Mouse (Mus musculus) kidney, embryonic 14.5 days (tissue): Measurements from ENCODE around the gene Actl7b. TPM values are rescaled to one million over a fixed set of nuclear protein-coding genes. Genes with fewer than 3 reads are reported as not detected.

Source experiments
- ATAC-seq: fragments of 200-750 bp; cut with Nextera tagmentation; 2 replicates; pipeline ENCODE4 v1.8.0; 2017; ENCODE audit warnings: moderate number of reproducible peaks, mild to moderate bottlenecking, moderate TSS enrichment, moderate library complexity; ENCODE audit not compliant: low FRiP score, low TSS enrichment
- H3K27ac ChIP-seq: fragments of 300-500 bp; sonication (generic); 2 replicates; pipeline ENCODE4 v1.5.1; 2014; ENCODE audit warnings: low read depth, mild to moderate bottlenecking, low read length, moderate library complexity, mixed read lengths
- H3K27me3 ChIP-seq: fragments of 300-500 bp; sonication (generic); 2 replicates; pipeline ENCODE4 v1.6.1; 2014; ENCODE audit warnings: mild to moderate bottlenecking, low read length; ENCODE audit not compliant: control insufficient read depth, insufficient read depth
- H3K36me3 ChIP-seq: fragments of 300-500 bp; sonication (generic); 2 replicates; pipeline ENCODE4 v1.6.1; 2014; ENCODE audit warnings: low read length, mixed read lengths; ENCODE audit not compliant: control insufficient read depth, insufficient read depth
- H3K4me1 ChIP-seq: fragments of 300-500 bp; sonication (generic); 2 replicates; pipeline ENCODE4 v1.6.1; 2014; ENCODE audit warnings: low read length, mixed read lengths; ENCODE audit not compliant: control insufficient read depth, insufficient read depth
- H3K4me2 ChIP-seq: fragments of 300-500 bp; sonication (generic); replicated peaks from 2 replicates; pipeline ENCODE4 v1.6.1; 2014; ENCODE audit warnings: low read depth, mild to moderate bottlenecking, low read length
- H3K4me3 ChIP-seq: fragments of 300-500 bp; sonication (generic); 2 replicates; pipeline ENCODE4 v1.5.1; 2014; ENCODE audit warnings: mild to moderate bottlenecking, low read length
- H3K9ac ChIP-seq: fragments of 300-500 bp; sonication (generic); 2 replicates; pipeline ENCODE4 v1.6.1; 2014; ENCODE audit warnings: low read depth, mild to moderate bottlenecking, low read length, moderate library complexity
- H3K9me3 ChIP-seq: fragments of 300-500 bp; sonication (generic); 2 replicates; pipeline ENCODE4 v1.6.1; 2016; ENCODE audit warnings: low read length; ENCODE audit not compliant: control insufficient read depth
- WGBS: fragments of 180-500 bp; shearing (Covaris S2); extraction: QIAGEN DNeasy Blood & Tissue Kit; methylation state at CpG from one replicate; pipeline ENCODE4 v1.1.7; 2014; 5-methylcytosine and 5-hydroxymethylcytosine counted together
- polyA plus RNA-seq: library from polyadenylated mRNA; unstranded; fragments of >200 nt; fragmentation: Nextera tagmentation; extraction: Ambion mirVana; gene quantifications from 2 replicates; pipeline ENCODE4 v1.2.1, GENCODE M21; 2014

Gene Actl7b
- polyA plus RNA-seq, 1 experiment from 2014 or later = not detected

DNA sequence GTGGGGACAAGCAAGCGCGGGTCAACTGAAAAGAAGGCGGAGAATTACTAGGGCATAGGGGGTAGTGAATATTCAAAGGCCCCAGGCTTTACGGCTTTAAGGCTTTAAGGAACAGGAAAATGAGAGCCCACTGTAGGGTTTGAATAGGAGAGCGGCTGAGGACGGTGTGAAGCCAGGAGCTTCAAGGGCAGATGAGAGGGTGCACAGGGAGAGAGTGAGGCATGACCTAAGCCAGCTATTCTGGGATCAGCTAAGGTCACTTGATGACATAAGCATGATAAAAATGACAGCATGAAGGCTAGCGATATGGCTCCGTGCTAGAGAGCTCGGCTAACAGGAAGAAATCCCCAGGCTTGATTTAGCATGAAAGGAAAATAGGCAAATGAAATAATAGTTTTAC, 21.8 kb downstream of the Actl7b start:
- ATAC-seq = no peak
- WGBS = 69% methylated on average over 9 of the region's 9 CpGs
- Histone ChIP-seq H3K4me1 (no peaks in the 10 kb centered on the region), H3K27ac (no peak overlapping the region), H3K36me3 (no peaks in the 10 kb centered on the region), H3K4me2 (no peak overlapping the region), H3K9me3 (no peaks in the 10 kb centered on the region), H3K9ac (no peak overlapping the region), H3K27me3 (no peaks in the 10 kb centered on the region), H3K4me3 (no peak overlapping the region)

DNA sequence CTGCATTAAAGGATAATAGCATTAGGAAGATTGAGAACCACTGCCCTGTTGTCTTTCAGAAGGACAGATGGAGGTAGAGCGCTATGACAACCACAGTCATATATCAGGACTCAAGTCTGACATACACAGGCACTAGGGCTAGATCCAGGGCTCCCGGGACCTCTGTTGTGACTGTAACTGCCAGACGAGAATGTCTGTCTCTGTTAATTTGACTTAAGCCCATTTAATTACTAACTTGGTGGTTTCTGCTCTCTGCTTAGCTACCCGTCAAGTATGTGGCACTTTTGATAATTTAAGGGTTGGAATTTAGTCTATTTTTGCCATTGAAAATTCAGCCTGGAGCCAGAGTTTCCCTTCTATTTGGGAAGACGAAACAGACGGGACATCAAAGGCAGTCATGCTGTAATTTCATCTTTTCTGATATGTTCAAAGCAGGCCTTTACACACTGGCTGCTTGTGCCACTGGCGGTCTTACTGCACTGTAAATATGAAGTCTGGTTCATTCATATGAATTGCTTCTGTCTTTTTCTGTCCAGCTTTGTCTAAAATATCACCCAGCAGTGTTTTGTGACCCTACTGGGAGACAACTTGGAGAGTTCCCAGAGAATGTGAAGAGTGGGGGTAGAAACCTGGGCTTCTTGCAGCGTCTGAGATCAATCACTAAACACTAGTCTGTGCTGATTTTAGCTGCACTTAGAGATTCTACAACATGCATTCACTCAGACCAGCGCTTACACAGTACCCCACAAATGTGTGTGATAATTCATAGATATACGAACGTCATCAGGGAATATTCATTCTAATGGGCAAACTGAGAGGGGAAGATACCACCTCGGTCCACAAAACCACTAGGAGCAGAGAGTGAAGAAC, 22.4 kb downstream of the Actl7b start:
- H3K9me3 ChIP-seq = no peaks in the 10 kb centered on the region
- ATAC-seq = no peak
- no peak overlapping the region for H3K27ac ChIP-seq
- no peak overlapping the region for H3K4me2 ChIP-seq
- no peaks in the 10 kb centered on the region for H3K4me1 ChIP-seq
- H3K27me3 ChIP-seq = no peaks in the 10 kb centered on the region
- 64% methylated on average over 12 of the region's 12 CpGs for WGBS
- no peak overlapping the region for H3K4me3 ChIP-seq
- no peak overlapping the region for H3K9ac ChIP-seq
- H3K36me3 ChIP-seq = no peaks in the 10 kb centered on the region

DNA sequence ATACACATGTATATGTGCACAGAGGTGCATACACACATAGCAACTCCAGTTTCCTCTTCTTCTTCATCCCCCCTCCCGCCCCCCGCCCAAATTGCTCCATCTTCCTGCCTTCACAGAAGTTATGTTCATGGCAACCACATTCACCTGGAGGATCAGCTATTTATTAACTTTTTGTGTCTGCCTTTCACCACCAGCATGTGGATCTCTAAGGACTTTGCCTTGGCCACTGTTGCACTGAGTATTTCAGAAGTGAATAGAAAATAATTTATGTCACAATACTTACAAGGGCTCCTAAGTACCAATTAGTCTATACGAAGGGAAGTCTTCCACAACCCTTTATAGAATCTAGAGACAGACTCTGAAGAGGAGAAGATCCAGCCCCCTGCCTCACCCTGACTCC, 23.3 kb downstream of the Actl7b start:
- no peaks in the 10 kb centered on the region for H3K36me3 ChIP-seq
- no peak overlapping the region for H3K4me2 ChIP-seq
- no peak overlapping the region for H3K4me3 ChIP-seq
- H3K9me3 ChIP-seq = no peaks in the 10 kb centered on the region
- ATAC-seq = no peak
- no peak overlapping the region for H3K9ac ChIP-seq
- H3K27me3 ChIP-seq = no peaks in the 10 kb centered on the region
- no peaks in the 10 kb centered on the region for H3K4me1 ChIP-seq
- H3K27ac ChIP-seq = no peak overlapping the region
- 87% methylated on average over 3 of the region's 3 CpGs for WGBS

DNA sequence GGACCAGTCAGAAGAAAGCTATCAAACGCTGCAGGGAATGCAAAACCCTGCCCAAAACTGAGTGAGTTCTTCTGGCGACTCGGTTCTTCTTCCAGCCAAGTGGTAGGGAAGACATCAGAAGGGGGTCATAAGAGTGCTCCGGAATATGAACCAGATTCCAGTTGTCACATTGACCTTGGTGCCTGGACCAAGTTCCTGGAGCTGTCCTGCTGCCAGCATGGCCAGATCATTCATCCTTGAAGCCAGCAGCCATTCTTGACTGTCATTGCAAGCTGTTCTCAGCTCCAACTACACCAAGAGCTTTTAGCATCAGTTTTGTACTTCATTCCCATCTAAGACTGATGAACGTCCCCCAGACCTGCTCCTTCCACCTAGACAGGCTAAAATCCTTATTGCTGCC, 24.4 kb downstream of the Actl7b start:
- WGBS = 64% methylated on average over 5 of the region's 5 CpGs
- no peak for ATAC-seq
- no peak overlapping the region for H3K4me2 ChIP-seq
- H3K4me3 ChIP-seq = no peak overlapping the region
- no peaks in the 10 kb centered on the region for H3K36me3 ChIP-seq
- H3K9me3 ChIP-seq = no peaks in the 10 kb centered on the region
- no peaks in the 10 kb centered on the region for H3K27me3 ChIP-seq
- H3K9ac ChIP-seq = no peak overlapping the region
- no peak overlapping the region for H3K27ac ChIP-seq
- H3K4me1 ChIP-seq = no peaks in the 10 kb centered on the region

DNA sequence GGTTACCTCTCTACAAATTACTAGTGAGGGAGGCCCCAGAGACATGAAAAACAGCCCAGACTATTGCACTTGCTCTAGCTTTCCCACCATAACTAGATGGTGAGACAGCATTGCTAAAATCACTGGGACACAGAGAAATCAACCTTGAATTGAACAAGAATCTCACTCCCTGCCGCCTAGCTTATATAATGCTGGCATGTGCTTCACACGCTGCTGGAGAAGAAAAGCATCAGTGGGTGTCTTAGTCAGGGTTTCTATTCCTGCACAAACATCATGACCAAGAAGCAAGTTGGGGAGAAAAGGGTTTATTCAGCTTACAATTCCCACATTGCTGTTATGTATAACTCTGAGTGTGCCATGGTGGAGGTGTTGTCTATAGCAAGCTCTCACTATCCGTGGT, 28.1 kb downstream of the Actl7b start:
- H3K9me3 ChIP-seq = no peaks in the 10 kb centered on the region
- H3K9ac ChIP-seq = no peak overlapping the region
- H3K27me3 ChIP-seq = no peaks in the 10 kb centered on the region
- H3K27ac ChIP-seq = no peak overlapping the region
- WGBS = 90% methylated on average over 3 of the region's 3 CpGs
- no peaks in the 10 kb centered on the region for H3K36me3 ChIP-seq
- H3K4me3 ChIP-seq = no peak overlapping the region
- no peak overlapping the region for H3K4me2 ChIP-seq
- peaks cover 3% of the 10 kb centered on the region; the same call in 1 of the 2 replicates for H3K4me1 ChIP-seq
- ATAC-seq = no peak

DNA sequence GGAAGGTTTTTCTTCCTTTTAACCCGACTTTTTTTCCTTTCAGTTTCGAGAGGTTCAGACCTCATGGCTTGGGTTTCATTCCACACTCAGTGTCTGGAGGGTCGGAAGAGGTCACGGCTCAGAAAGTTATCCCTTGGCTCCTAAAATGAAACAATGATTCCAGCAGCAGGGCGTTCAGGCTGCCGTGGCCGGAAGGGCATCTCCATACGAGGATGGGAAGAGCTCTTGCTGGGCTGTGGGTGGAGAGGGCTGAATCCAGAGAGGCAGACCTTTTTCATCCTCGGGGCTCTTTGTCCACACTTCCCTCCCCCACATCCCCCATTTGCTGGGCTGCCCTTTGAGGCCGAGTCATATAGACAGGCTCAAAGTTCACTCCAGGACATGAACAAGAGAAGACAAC, 39.0 kb downstream of the Actl7b start:
- Histone ChIP-seq H3K9ac (no peak overlapping the region), H3K36me3 (no peaks in the 10 kb centered on the region), H3K4me2 (no peak overlapping the region; the same call in 1 of the 2 replicates), H3K4me3 (no peak overlapping the region), H3K27me3 (no peaks in the 10 kb centered on the region), H3K4me1 (0 out of 2 replicates have a peak, but pooled peaks cover 3% of the 10 kb centered on the region), H3K27ac (no peak overlapping the region), H3K9me3 (no peaks in the 10 kb centered on the region)
- 12% methylated on average over 10 of the region's 10 CpGs for WGBS
- ATAC-seq = no peak

DNA sequence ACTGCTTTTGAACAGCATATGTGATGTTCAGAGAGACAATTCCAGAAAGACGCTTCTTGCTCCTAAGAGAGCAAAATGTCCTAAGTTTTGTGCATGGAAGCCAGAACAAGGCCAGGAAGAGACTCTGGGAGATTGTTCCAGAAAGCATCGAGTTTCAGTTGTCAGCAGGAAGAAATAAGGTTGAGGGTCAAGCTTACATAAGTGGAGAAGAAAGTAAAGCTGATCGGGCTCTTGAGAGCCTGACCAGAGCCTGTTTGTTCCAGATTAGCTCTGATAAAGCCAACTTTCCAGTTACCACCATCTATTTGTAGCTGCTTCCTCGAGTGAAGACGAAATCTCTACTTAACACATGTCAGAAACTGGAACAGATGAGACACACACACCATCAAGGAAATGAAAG, 42.6 kb downstream of the Actl7b start:
- ATAC-seq = no peak
- H3K9ac ChIP-seq = no peak overlapping the region

DNA sequence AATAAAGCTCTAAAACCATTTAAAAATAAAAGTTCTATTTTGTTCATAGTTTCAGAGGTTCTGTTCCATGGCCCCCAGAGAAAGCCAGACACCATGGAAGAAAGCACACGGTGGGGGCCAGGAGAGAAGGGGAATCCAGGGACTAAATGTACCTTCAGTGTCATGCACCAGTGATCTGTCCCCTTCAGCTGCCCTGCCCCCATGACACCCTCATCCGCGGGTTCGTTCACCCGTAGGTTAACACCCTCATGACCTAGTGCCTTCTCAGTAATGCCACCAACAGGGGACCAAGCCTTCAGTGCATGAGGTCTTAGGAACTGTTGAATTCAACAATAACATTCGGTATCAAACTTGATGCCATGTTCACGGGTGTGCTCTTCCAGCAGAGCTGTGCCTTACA, 44.8 kb downstream of the Actl7b start:
- no peak overlapping the region for H3K27ac ChIP-seq
- WGBS = 60% methylated on average over 7 of the region's 7 CpGs
- no peak for ATAC-seq

More for the DNA sequence above, 42.6 kb downstream of the Actl7b start:
- Histone ChIP-seq H3K4me3 (no peak overlapping the region), H3K27ac (no peak overlapping the region), H3K9me3 (no peaks in the 10 kb centered on the region), H3K4me1 (0 out of 2 replicates have a peak, but pooled peaks cover 3% of the 10 kb centered on the region), H3K36me3 (no peaks in the 10 kb centered on the region), H3K4me2 (no peak overlapping the region), H3K27me3 (no peaks in the 10 kb centered on the region)
- WGBS = 45% methylated on average over 5 of the region's 5 CpGs

More for the DNA sequence above, 44.8 kb downstream of the Actl7b start:
- H3K36me3 ChIP-seq = no peaks in the 10 kb centered on the region
- no peak overlapping the region for H3K9ac ChIP-seq
- H3K4me3 ChIP-seq = no peak overlapping the region
- no peaks in the 10 kb centered on the region for H3K9me3 ChIP-seq
- no peak overlapping the region for H3K4me2 ChIP-seq
- no peaks in the 10 kb centered on the region for H3K27me3 ChIP-seq
- H3K4me1 ChIP-seq = no peaks in the 10 kb centered on the region
